Comparison of ENCODE assay signal across 15 mouse cellular contexts in the genomic region with DNA sequence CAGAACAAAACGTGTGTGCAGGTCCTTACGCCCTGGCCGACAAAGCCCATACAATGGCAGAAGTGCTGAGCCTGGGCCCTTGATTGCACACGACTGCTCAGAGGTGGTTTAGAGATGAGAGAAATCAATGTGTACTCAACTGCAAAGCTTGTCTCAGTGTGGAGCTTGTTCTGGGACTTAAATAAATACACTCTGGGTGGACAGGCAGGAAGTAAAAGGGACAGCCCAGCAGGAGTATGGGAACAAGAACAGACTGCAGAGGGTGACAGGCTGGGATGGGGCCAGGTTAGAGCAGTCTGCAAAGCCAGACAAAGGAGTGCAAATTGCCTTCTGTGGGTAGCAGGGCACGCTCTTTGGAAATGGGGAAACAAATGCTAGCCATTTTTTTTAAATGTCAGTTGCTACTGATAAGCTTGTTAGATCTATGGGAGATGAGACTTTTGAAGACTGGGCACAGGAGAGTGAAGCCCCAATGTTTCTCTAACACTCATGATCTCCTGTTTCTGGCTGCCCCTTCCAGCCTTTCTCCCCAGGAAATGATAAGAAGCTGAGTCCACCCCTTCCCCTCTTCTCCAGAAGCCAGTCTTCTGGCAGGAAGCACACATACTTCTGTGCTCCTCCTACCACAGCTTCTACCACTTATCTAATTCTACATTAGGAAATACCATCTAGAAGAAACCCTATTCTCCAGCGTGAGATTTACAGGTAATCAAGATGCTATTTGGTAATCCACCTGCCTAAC.
DNase-seq lines count a peak whose midpoint lies in the region; ATAC-seq and TF ChIP-seq lines count a peak whose summit lies in the region.
"Had no signal": no experiment of that assay in that cellular context is flagged by ENCODE, and none has a peak within 500 bp of the region (broad histone marks: within the 10 kb centered on the region; RNA-seq: fewer than 3 reads in every experiment).

No protein-coding gene starts in this region.

- intact Hi-C loops in heart, postnatal 36 days (cut with DNase I) = no loop called here

- 41% methylated on average over 6 of the region's 6 CpGs for WGBS in heart, embryonic 13.5 days
- 28% methylated on average over 6 of the region's 6 CpGs for WGBS in lung, postnatal 0 days

- no peak for TF ChIP-seq CTCF in lung, postnatal 0 days (IDR thresholded peaks at IDR 0.05)

- H3K9me3 ChIP-seq in heart, embryonic 13.5 days = no peaks in the 10 kb centered on the region
- H3K9me3 ChIP-seq in lung, postnatal 0 days (ENCODE audit: low read length) = no peaks in the 10 kb centered on the region
- H3K9me3 ChIP-seq: embryonic facial prominence, embryonic 12.5 days; forebrain, embryonic 15.5 days had no signal

- no peaks in the 10 kb centered on the region for H3K36me3 ChIP-seq in heart, embryonic 13.5 days
- no peaks in the 10 kb centered on the region for H3K36me3 ChIP-seq in lung, postnatal 0 days (ENCODE audit: insufficient read depth, low read length)
- H3K36me3 ChIP-seq: embryonic facial prominence, embryonic 12.5 days; forebrain, embryonic 15.5 days had no signal

- peak overlapping the region; percentile 49 for H3K27ac ChIP-seq in heart, embryonic 13.5 days (replicated peaks)
- H3K27ac ChIP-seq in lung, postnatal 0 days (ENCODE audit: low read length) = no peak overlapping the region
- H3K27ac ChIP-seq: embryonic facial prominence, embryonic 12.5 days; forebrain, embryonic 15.5 days; left cerebral cortex, adult 2 months; liver, embryonic 14.5 days had no signal

- peaks cover 13% of the 10 kb centered on the region for H3K4me1 ChIP-seq in heart, embryonic 13.5 days
- H3K4me1 ChIP-seq in lung, postnatal 0 days (ENCODE audit: insufficient read depth, low read depth, low read length) = no peaks in the 10 kb centered on the region
- H3K4me1 ChIP-seq: embryonic facial prominence, embryonic 12.5 days; forebrain, embryonic 15.5 days had no signal

- ATAC-seq in heart, embryonic 13.5 days (ENCODE audit: extremely low read depth, insufficient number of reproducible peaks, low FRiP score, low TSS enrichment) = no peak
- peak; percentile 47 for ATAC-seq in lung, postnatal 0 days
- ATAC-seq: CD4-positive, CD25-positive, alpha-beta regulatory T cell, adult 4 months; forebrain, embryonic 15.5 days had no signal

- TF ChIP-seq EP300 in lung, postnatal 0 days (IDR thresholded peaks at IDR 0.05) = no peak

- no peak overlapping the region for H3K9ac ChIP-seq in heart, embryonic 13.5 days
- no peak overlapping the region for H3K9ac ChIP-seq in lung, postnatal 0 days (replicated peaks; ENCODE audit: low read depth)
- H3K9ac ChIP-seq: embryonic facial prominence, embryonic 12.5 days; forebrain, embryonic 15.5 days; liver, embryonic 14.5 days had no signal

- H3K4me3 ChIP-seq in heart, embryonic 13.5 days = no peak overlapping the region
- H3K4me3 ChIP-seq in lung, postnatal 0 days (ENCODE audit: low read depth, low read length) = no peak overlapping the region
- H3K4me3 ChIP-seq: embryonic facial prominence, embryonic 12.5 days; forebrain, embryonic 15.5 days; left cerebral cortex, adult 2 months; myocyte had no signal

- DNase-seq in heart, postnatal 36 days = no peak
- peak; percentile 16 for DNase-seq in lung, postnatal 0 days (ENCODE audit: low spot score)
- no peak for DNase-seq in lung, postnatal 4 days
- peak; percentile 39 to 49 for DNase-seq in cerebellum, adult 18-20 months
- peak; percentile 35 for DNase-seq in retina, postnatal 1 day
- no peak for DNase-seq in urinary bladder, postnatal 14 days (ENCODE audit: low spot score)
- DNase-seq in frontal cortex, postnatal 14 days (ENCODE audit: low spot score in 2 of 2) = no peak
- DNase-seq: kidney, postnatal 10 days had no signal

- H3K4me2 ChIP-seq in heart, embryonic 13.5 days = no peak overlapping the region
- no peak overlapping the region for H3K4me2 ChIP-seq in lung, postnatal 0 days (replicated peaks; ENCODE audit: low read depth, low read length)
- H3K4me2 ChIP-seq: embryonic facial prominence, embryonic 12.5 days; forebrain, embryonic 15.5 days had no signal

- H3K27me3 ChIP-seq in heart, embryonic 13.5 days (replicated peaks) = no peaks in the 10 kb centered on the region
- no peaks in the 10 kb centered on the region for H3K27me3 ChIP-seq in lung, postnatal 0 days (replicated peaks; ENCODE audit: insufficient read depth, low read length)
- H3K27me3 ChIP-seq: embryonic facial prominence, embryonic 12.5 days; forebrain, embryonic 15.5 days had no signal

Comparison
In these comparisons a context has a peak if more than half of its experiments do, and no peak if none do; other contexts are left out.
1. DNase-seq: peak in lung, postnatal 0 days (single experiment), cerebellum, adult 18-20 months (2 of 2) and retina, postnatal 1 day (single experiment); none in heart, postnatal 36 days (0 of 2), lung, postnatal 4 days (0 of 2), urinary bladder, postnatal 14 days (single experiment) and frontal cortex, postnatal 14 days (0 of 2).